Mouse (Mus musculus) adrenal gland, postnatal 4 days (tissue): Measurements from ENCODE around the gene Strc. TPM values are rescaled to one million over a fixed set of nuclear protein-coding genes. Genes with fewer than 3 reads are reported as not detected.

Experiments
- DNase-seq, 2 experiments: peaks; one replicate each; pipeline ENCODE4 v3.0.0; 2021 to 2022; ENCODE audit warnings: low spot score in 2 of 2, mixed read lengths in 2 of 2
- total RNA-seq, 2 experiments: library from RNA; stranded (reverse); gene quantifications; 2 replicates each; pipeline ENCODE4 v1.2.3; 2021

The Strc gene
- total RNA-seq, 2 experiments from 2014 or later: not detected

- no peak for DNase-seq
Measured at GRCm38 (mm10) chr2:121357494-121357893, 29.5 kb downstream of the Strc start, which contains the start of gene Ckmt1. Gene Ckmt1, plus strand, starts transcription at chr2:121357714.

GRCm38 (mm10) chr2:121354820-121355592 lies 32.0 kb downstream of the Strc start, which contains the start of gene Ppip5k1:
Gene Ppip5k1, minus strand, starts transcription at chr2:121355396.
- DNase-seq: peak; percentile 83 to 94

GRCm38 (mm10) chr2:121354378-121354777 lies 32.6 kb downstream of the Strc start:
- DNase-seq: no peak

GRCm38 (mm10) chr2:121353156-121353555 lies 33.8 kb downstream of the Strc start:
- DNase-seq: no peak

GRCm38 (mm10) chr2:121339057-121339456 lies 47.9 kb downstream of the Strc start:
- DNase-seq: no peak

- DNase-seq: no peak
Measured at GRCm38 (mm10) chr2:121329492-121329891, 57.5 kb downstream of the Strc start.

GRCm38 (mm10) chr2:121323693-121324470 lies 63.1 kb downstream of the Strc start:
- DNase-seq: no peak

GRCm38 (mm10) chr2:121323041-121323440 lies 63.9 kb downstream of the Strc start:
- no peak for DNase-seq

- no peak for DNase-seq
Measured at GRCm38 (mm10) chr2:121316278-121316677, 70.7 kb downstream of the Strc start.

Other genes starting within 250 kb of the Strc start
- gene Adal, start 246.7 kb downstream of the Strc start, total RNA-seq: 10 to 100 TPM; 17.5 to 17.9 TPM
- 1 to 10 TPM; 9.5 to 9.9 TPM for gene Lcmt2, start 246.5 kb downstream of the Strc start, total RNA-seq
- gene Tubgcp4, start 216.5 kb downstream of the Strc start, total RNA-seq: 10 to 100 TPM; 38.6 to 47.7 TPM
- gene Zscan29, start 216.0 kb downstream of the Strc start, total RNA-seq: 10 to 100 TPM; 18.5 to 20.0 TPM
- 100 to 1,000 TPM in 1 of 2 experiments, 10 to 100 TPM in 1; 99.2 to 105 TPM for gene Trp53bp1, start 115.8 kb downstream of the Strc start, total RNA-seq
- 10 to 100 TPM; 10.8 to 13.3 TPM for gene Map1a, start 97.6 kb downstream of the Strc start, total RNA-seq
- gene Ppip5k1, start 31.8 kb downstream of the Strc start, total RNA-seq: 10 to 100 TPM; 26.1 to 28.0 TPM
- gene Ckmt1, start 29.5 kb downstream of the Strc start, total RNA-seq: 10 to 100 TPM; 10.5 to 15.2 TPM
- 100 to 1,000 TPM; 400 to 403 TPM for gene Pdia3, start 26.6 kb upstream of the Strc start, total RNA-seq
- 1 to 10 TPM; 3.9 to 5.3 TPM for gene Catsper2, start 26.6 kb upstream of the Strc start, total RNA-seq
- 1 to 10 TPM; 1.3 to 2.0 TPM for gene Ell3, start 57.1 kb upstream of the Strc start, total RNA-seq
- gene Serf2, start 62.0 kb upstream of the Strc start, total RNA-seq: 100 to 1,000 TPM; 285 to 301 TPM
- 10 to 100 TPM; 35.6 to 40.2 TPM for gene Hypk, start 66.1 kb upstream of the Strc start, total RNA-seq
- gene Serinc4, start 69.6 kb upstream of the Strc start, total RNA-seq: 1 to 10 TPM in 1 of 2 experiments, under 1 TPM in 1; 0.54 to 1.0 TPM
- 10 to 100 TPM; 28.5 to 31.8 TPM for gene Mfap1b, start 86.9 kb upstream of the Strc start, total RNA-seq
- gene Mfap1a, start 119.5 kb upstream of the Strc start, total RNA-seq: 10 to 100 TPM; 29.0 to 32.5 TPM
- gene Wdr76, start 119.6 kb upstream of the Strc start, total RNA-seq: 10 to 100 TPM; 12.0 to 13.6 TPM